Mouse (Mus musculus) E14TG2a.4 (cell line): ENCODE measurements at regions not wholly inside any gene's neighbourhood (a gene's known extent, or its start where the extent isn't known, plus 50 kb on each side); places are given as distances from the start of the nearest gene placed in this dataset.

Experiments used
- CTCF ChIP-seq: conservative IDR thresholded peaks from 2 replicates; pipeline ENCODE4 v1.5.1; 2014; ENCODE audit warnings: low read length
- POU5F1 ChIP-seq: IDR thresholded peaks from 2 replicates; pipeline ENCODE4 v1.6.1; 2014; ENCODE audit warnings: low read length, borderline replicate concordance

DNA sequence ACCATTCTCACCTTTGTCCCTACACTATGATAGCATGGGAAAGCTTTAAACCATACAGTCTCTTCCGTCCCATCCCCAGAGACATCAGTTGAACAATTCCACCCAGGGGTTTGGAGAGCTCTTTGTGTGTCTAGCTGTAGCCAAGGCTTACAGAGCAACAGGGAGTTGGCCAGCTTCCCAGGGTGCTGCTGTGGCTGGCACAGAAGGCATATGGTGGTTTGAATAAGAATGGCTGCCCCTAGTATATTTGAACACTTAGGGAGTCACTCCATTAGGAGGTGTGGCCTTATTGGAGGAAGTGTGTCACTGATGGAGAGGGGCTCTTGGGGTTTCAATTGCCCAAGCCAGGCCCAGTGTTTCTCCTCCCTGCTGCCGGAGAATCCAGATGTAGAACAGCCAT is 57.5 kb downstream of the Aym1 start:
- TF ChIP-seq CTCF (no peak), POU5F1 (no peak)
